Mouse (Mus musculus): ENCODE measurements around the gene Ccdc185.

DNA sequence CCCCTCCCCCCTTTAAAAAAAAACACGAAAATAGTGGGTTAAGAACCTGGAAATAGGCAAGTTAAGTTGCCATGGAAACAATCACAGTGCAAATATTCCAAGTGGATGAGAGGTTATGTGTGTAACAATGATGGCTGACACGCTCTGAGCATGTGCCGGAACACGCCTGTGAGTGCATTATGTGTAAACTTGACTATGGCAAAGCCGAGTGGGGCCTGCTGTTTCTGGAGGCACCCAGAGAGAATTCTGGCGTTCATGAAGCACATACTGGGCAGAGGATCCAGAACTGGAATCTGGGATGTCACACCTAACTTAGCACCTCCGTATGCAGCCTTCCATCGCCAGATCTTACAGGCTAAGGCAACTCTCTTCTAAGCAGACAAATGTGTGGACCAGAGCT is 4.7 kb upstream of the Ccdc185 start:
- TF ChIP-seq POLR2A (IDR thresholded peaks at IDR 0.05; ENCODE audit: low read depth, low read length) (no peak), CTCF (conservative IDR thresholded peaks at IDR 0.05; ENCODE audit: insufficient read depth, insufficient read length, low read depth, low read length) (no peak)

All from kidney, adult 2 months (tissue).